Mouse (Mus musculus) midbrain, embryonic 15.5 days (tissue): ENCODE results near the gene Sult2a6. TPM values are rescaled to one million over a fixed set of nuclear protein-coding genes. Genes with fewer than 3 reads are reported as not detected.

Experiments
- ATAC-seq: fragments of 200-750 bp; cut with Nextera tagmentation; replicated peaks from 2 replicates; pipeline ENCODE4 v1.8.0; 2017; ENCODE audit warnings: moderate TSS enrichment
- H3K27ac ChIP-seq: fragments of 300-500 bp; sonication (generic); 2 replicates; pipeline ENCODE4 v1.5.1; 2015; ENCODE audit warnings: mild to moderate bottlenecking, inconsistent platforms
- H3K27me3 ChIP-seq: fragments of 300-500 bp; sonication (generic); replicated peaks from 2 replicates; pipeline ENCODE4 v1.6.1; 2015; ENCODE audit warnings: inconsistent platforms
- H3K36me3 ChIP-seq: fragments of 300-500 bp; sonication (generic); replicated peaks from 2 replicates; pipeline ENCODE4 v1.6.1; 2015; ENCODE audit warnings: inconsistent platforms
- H3K4me1 ChIP-seq: fragments of 300-500 bp; sonication (generic); 2 replicates; pipeline ENCODE4 v1.6.1; 2015; ENCODE audit warnings: inconsistent platforms
- H3K4me2 ChIP-seq: fragments of 300-500 bp; sonication (generic); 2 replicates; pipeline ENCODE4 v1.6.1; 2015; ENCODE audit warnings: inconsistent platforms, mild to moderate bottlenecking, moderate library complexity
- H3K4me3 ChIP-seq: fragments of 300-500 bp; sonication (generic); 2 replicates; pipeline ENCODE4 v1.5.1; 2015; ENCODE audit warnings: mild to moderate bottlenecking, inconsistent platforms
- H3K9ac ChIP-seq: fragments of 300-500 bp; sonication (generic); 2 replicates; pipeline ENCODE4 v1.6.1; 2015; ENCODE audit warnings: mild to moderate bottlenecking, inconsistent platforms
- H3K9me3 ChIP-seq: fragments of 300-500 bp; sonication (generic); 2 replicates; pipeline ENCODE4 v1.6.1; 2016; ENCODE audit warnings: inconsistent platforms
- WGBS: fragments of 180-500 bp; shearing (Covaris S2); methylation state at CpG from one replicate; pipeline ENCODE4 v1.1.7; 2015; ENCODE audit warnings: mixed read lengths; 5-methylcytosine and 5-hydroxymethylcytosine counted together
- polyA plus RNA-seq: library from polyadenylated mRNA; unstranded; fragments of >200 nt; fragmentation: Nextera tagmentation; extraction: Ambion mirVana; gene quantifications from 2 replicates; pipeline ENCODE4 v1.2.1, GENCODE M21; 2015

Gene Sult2a6
- not detected in 2 replicates for polyA plus RNA-seq

DNA sequence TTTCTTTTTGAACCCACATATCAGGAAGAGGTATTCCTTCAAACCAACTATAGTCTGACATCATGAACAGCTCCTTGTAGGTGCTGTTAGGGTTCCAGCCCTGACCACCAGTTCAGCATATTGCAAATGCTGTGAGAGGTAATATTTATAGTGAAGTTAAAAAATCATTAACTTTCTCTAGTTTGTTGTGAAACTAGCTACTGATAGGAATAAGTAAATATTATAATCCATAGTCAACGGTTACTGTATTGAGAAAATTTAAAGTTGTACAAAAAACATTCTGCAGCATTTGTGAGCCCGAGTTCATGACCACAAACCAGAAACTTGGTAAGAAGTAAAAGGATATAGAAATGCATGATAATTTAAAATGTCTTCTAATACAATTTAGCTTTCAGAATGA lies at the start of gene Sult2a6:
Sult2a6 (minus strand) TSS at position 101 of the 400 bp plus-strand sequence.
- Histone ChIP-seq H3K4me1 (no peaks in the 10 kb centered on the region), H3K4me2 (no peak within 1 kb of the TSS), H3K27me3 (no peaks in the 10 kb centered on the region), H3K36me3 (no peaks in the 10 kb centered on the region), H3K9me3 (peaks cover 21% of the 10 kb centered on the region), H3K9ac (no peak within 1 kb of the TSS), H3K4me3 (no peak within 1 kb of the TSS), H3K27ac (no peak within 1 kb of the TSS)
- no peak for ATAC-seq
- 78% methylated on average over 2 of the region's 2 CpGs for WGBS

DNA sequence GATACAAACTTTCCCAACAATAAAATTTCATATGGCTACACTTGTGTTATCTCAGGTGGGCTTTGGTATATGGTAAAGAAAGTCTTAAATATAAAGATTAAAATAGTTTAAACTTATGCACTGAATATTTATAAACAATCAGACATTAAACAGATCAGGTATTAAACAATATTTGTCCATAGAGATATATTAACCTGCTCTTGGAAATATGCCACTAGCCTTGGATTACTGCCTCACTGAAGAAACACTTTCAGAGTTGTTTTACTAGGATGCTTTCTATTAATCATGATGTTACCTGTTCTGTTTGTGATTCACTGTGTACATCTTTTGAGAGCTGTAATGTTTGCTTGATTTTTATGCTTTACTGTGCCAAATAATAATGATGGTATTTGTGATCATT lies 39.4 kb downstream of the Sult2a6 start:
- no peak for ATAC-seq
- Histone ChIP-seq H3K27me3 (no peaks in the 10 kb centered on the region), H3K9me3 (peaks cover 15% of the 10 kb centered on the region), H3K9ac (no peak overlapping the region), H3K4me2 (no peak overlapping the region), H3K4me3 (no peak overlapping the region), H3K27ac (no peak overlapping the region), H3K36me3 (no peaks in the 10 kb centered on the region), H3K4me1 (no peaks in the 10 kb centered on the region)

- H3K4me2 ChIP-seq = no peak overlapping the region
- H3K4me3 ChIP-seq = no peak overlapping the region
- no peaks in the 10 kb centered on the region for H3K36me3 ChIP-seq
- H3K9me3 ChIP-seq = peaks cover 12% of the 10 kb centered on the region
- H3K27ac ChIP-seq = no peak overlapping the region
- 72% methylated on average over 2 of the region's 2 CpGs for WGBS
- H3K9ac ChIP-seq = no peak overlapping the region
- H3K4me1 ChIP-seq = no peaks in the 10 kb centered on the region
- no peaks in the 10 kb centered on the region for H3K27me3 ChIP-seq
- ATAC-seq = no peak
These were observed 51.3 kb downstream of the Sult2a6 start for GRCm38 (mm10) chr7:14203417-14203816.

GRCm38 (mm10) chr7:14202487-14202886 lies 52.2 kb downstream of the Sult2a6 start:
- Histone ChIP-seq H3K4me2 (no peak overlapping the region), H3K4me1 (no peaks in the 10 kb centered on the region), H3K9ac (no peak overlapping the region), H3K27ac (no peak overlapping the region), H3K27me3 (no peaks in the 10 kb centered on the region), H3K36me3 (no peaks in the 10 kb centered on the region), H3K9me3 (peaks cover 5% of the 10 kb centered on the region; the same call in 1 of the 2 replicates), H3K4me3 (no peak overlapping the region)
- no peak for ATAC-seq

Other genes with a start within 250 kb of the Sult2a6 start
- not detected in 2 replicates for gene Sult2a3, start 131.8 kb downstream of the Sult2a6 start, polyA plus RNA-seq
- gene Obox8, start 78.7 kb upstream of the Sult2a6 start, polyA plus RNA-seq = not detected in 2 replicates
- not detected in 2 replicates for gene Sult2a8, start 191.9 kb upstream of the Sult2a6 start, polyA plus RNA-seq
- not detected in 2 replicates for gene Sult2a7, start 239.4 kb upstream of the Sult2a6 start, polyA plus RNA-seq